Mouse (Mus musculus) MEL (cell line): Measurements from ENCODE around the gene Coasy. TPM values are rescaled to one million over a fixed set of nuclear protein-coding genes. Genes with fewer than 3 reads are reported as not detected.

Experiments
- DNase-seq: peaks from one replicate; pipeline ENCODE4 v3.0.0; 2011; ENCODE audit warnings: low read depth, low spot score
- H3K27ac ChIP-seq: 2 replicates; pipeline ENCODE4 v1.5.1; 2012; ENCODE audit warnings: low read depth, mild to moderate bottlenecking, control low read depth, low read length, moderate library complexity; ENCODE audit not compliant: control insufficient read depth
- H3K27me3 ChIP-seq, 2 experiments: fragments of 150-350 bp in 1 of 2; sonication (generic) in 1 of 2; 2 replicates each; pipeline ENCODE4 v1.6.1; 2012; ENCODE audit warnings: low read length in 2 of 2, mild to moderate bottlenecking in 2 of 2, improper control_type of control experiment in 1 of 2, moderate library complexity in 1 of 2; ENCODE audit not compliant: insufficient read depth in 2 of 2, control insufficient read depth in 1 of 2
- H3K36me3 ChIP-seq, 2 experiments: 2 replicates each; pipeline ENCODE4 v1.6.1; 2012 to 2014; ENCODE audit warnings: low read length in 2 of 2, improper control_type of control experiment in 1 of 2, inconsistent platforms in 1 of 2, mild to moderate bottlenecking in 1 of 2; ENCODE audit not compliant: insufficient read depth in 2 of 2, control insufficient read depth in 1 of 2
- H3K4me1 ChIP-seq, 2 experiments: fragments of 150-350 bp in 1 of 2; sonication (generic) in 1 of 2; 2 replicates each; pipeline ENCODE4 v1.6.1; 2012; ENCODE audit warnings: low read length in 2 of 2, improper control_type of control experiment in 1 of 2, mild to moderate bottlenecking in 1 of 2; ENCODE audit not compliant: insufficient read depth in 2 of 2, control insufficient read depth in 1 of 2
- H3K4me3 ChIP-seq, 2 experiments: fragments of 150-350 bp in 1 of 2; sonication (generic) in 1 of 2; 2 replicates each; pipeline ENCODE4 v1.5.1; 2012; ENCODE audit warnings: low read depth in 2 of 2, low read length in 2 of 2, mild to moderate bottlenecking in 2 of 2, moderate library complexity in 2 of 2, control low read depth in 1 of 2, improper control_type of control experiment in 1 of 2; ENCODE audit not compliant: control insufficient read depth in 1 of 2, insufficient read depth in 1 of 2
- H3K79me2 ChIP-seq: 2 replicates; pipeline ENCODE4 v1.6.1; 2012; ENCODE audit warnings: mild to moderate bottlenecking, low read length, moderate library complexity; ENCODE audit not compliant: control insufficient read depth, poor library complexity, insufficient read depth
- H3K9ac ChIP-seq: 2 replicates; pipeline ENCODE4 v1.6.1; 2012; ENCODE audit warnings: low read depth, mild to moderate bottlenecking, control low read depth, low read length, moderate library complexity; ENCODE audit not compliant: control insufficient read depth, poor library complexity, severe bottlenecking
- H3K9me3 ChIP-seq: fragments of 150-350 bp; sonication (generic); replicated peaks from 2 replicates; pipeline ENCODE4 v1.6.1; 2012; ENCODE audit warnings: mild to moderate bottlenecking, low read length, improper control_type of control experiment, moderate library complexity; ENCODE audit not compliant: insufficient read depth
- BHLHE40 ChIP-seq: IDR thresholded peaks from 2 replicates; pipeline ENCODE4 v1.6.1; 2012; ENCODE audit warnings: low read depth, mild to moderate bottlenecking, inconsistent platforms, low read length, improper control_type of control experiment, borderline replicate concordance
- CHD1 ChIP-seq: IDR thresholded peaks from 2 replicates; pipeline ENCODE4 v1.6.1; 2012; ENCODE audit warnings: low read depth, mild to moderate bottlenecking, inconsistent platforms, low read length, improper control_type of control experiment
- CHD2 ChIP-seq: IDR thresholded peaks from 2 replicates; pipeline ENCODE4 v1.6.1; 2011; ENCODE audit warnings: low read length, improper control_type of control experiment
- CTCF ChIP-seq, 3 experiments: IDR thresholded peaks in 2 of 3; conservative IDR thresholded peaks in 1 of 3; 2 replicates each; pipeline ENCODE4 v1.5.1; 2011 to 2012; ENCODE audit warnings: low read length in 3 of 3, low read depth in 2 of 3, mild to moderate bottlenecking in 2 of 3, improper control_type of control experiment in 1 of 3, inconsistent platforms in 1 of 3, mixed read lengths in 1 of 3, moderate library complexity in 1 of 3; ENCODE audit not compliant: control insufficient read depth in 1 of 3, insufficient read depth in 1 of 3, poor library complexity in 1 of 3, severe bottlenecking in 1 of 3
- E2F4 ChIP-seq: IDR thresholded peaks from 2 replicates; pipeline ENCODE4 v1.6.1; 2011; ENCODE audit warnings: low read depth, low read length, improper control_type of control experiment, borderline replicate concordance
- ELF1 ChIP-seq: IDR thresholded peaks from 2 replicates; pipeline ENCODE4 v1.6.1; 2014; ENCODE audit warnings: low read depth, mild to moderate bottlenecking, inconsistent platforms, low read length, improper control_type of control experiment, moderate library complexity
- GABPA ChIP-seq: IDR thresholded peaks from 2 replicates; pipeline ENCODE4 v1.6.1; 2012; ENCODE audit warnings: low read depth, mild to moderate bottlenecking, inconsistent platforms, low read length, improper control_type of control experiment, moderate library complexity
- HCFC1 ChIP-seq: IDR thresholded peaks from 2 replicates; pipeline ENCODE4 v1.6.1; 2012; ENCODE audit warnings: low read depth, mild to moderate bottlenecking, inconsistent platforms, low read length, improper control_type of control experiment, moderate library complexity
- KAT2A ChIP-seq: conservative IDR thresholded peaks from 2 replicates; pipeline ENCODE4 v1.6.1; 2012; ENCODE audit warnings: low read depth, low read length, improper control_type of control experiment, inconsistent platforms
- MAFK ChIP-seq: IDR thresholded peaks from 2 replicates; pipeline ENCODE4 v1.6.1; 2011; ENCODE audit warnings: low read depth, mild to moderate bottlenecking, low read length, improper control_type of control experiment, borderline replicate concordance
- MAX ChIP-seq: IDR thresholded peaks from 2 replicates; pipeline ENCODE4 v1.6.1; 2011; ENCODE audit warnings: low read length, improper control_type of control experiment
- MEF2A ChIP-seq: IDR thresholded peaks from 2 replicates; pipeline ENCODE4 v1.6.1; 2014; ENCODE audit warnings: low read depth, mild to moderate bottlenecking, inconsistent platforms, low read length, improper control_type of control experiment; ENCODE audit not compliant: poor library complexity, insufficient replicate concordance, severe bottlenecking; ENCODE audit errors: extremely low read depth
- MXI1 ChIP-seq: IDR thresholded peaks from 2 replicates; pipeline ENCODE4 v1.6.1; 2011; ENCODE audit warnings: mild to moderate bottlenecking, low read depth, low read length, improper control_type of control experiment
- MYB ChIP-seq: IDR thresholded peaks from 2 replicates; pipeline ENCODE4 v1.6.1; 2011; ENCODE audit warnings: mild to moderate bottlenecking, low read depth, low read length, improper control_type of control experiment
- MYC ChIP-seq: IDR thresholded peaks from 2 replicates; pipeline ENCODE4 v1.6.1; 2011; ENCODE audit warnings: low read depth, mild to moderate bottlenecking, low read length, improper control_type of control experiment, moderate library complexity
- POLR2AphosphoS2 ChIP-seq: IDR thresholded peaks from 2 replicates; pipeline ENCODE4 v1.6.1; 2011; ENCODE audit warnings: low read length, improper control_type of control experiment
- POLR2AphosphoS5 ChIP-seq: IDR thresholded peaks from 2 replicates; pipeline ENCODE4 v1.6.1; 2012; ENCODE audit warnings: low read depth, borderline replicate concordance, mild to moderate bottlenecking, inconsistent platforms, low read length, moderate library complexity, mixed read lengths
- RAD21 ChIP-seq: IDR thresholded peaks from 2 replicates; pipeline ENCODE4 v1.6.1; 2011; ENCODE audit warnings: mild to moderate bottlenecking, low read depth, low read length, improper control_type of control experiment
- RCOR1 ChIP-seq: IDR thresholded peaks from 2 replicates; pipeline ENCODE4 v1.6.1; 2012; ENCODE audit warnings: low read depth, mild to moderate bottlenecking, inconsistent platforms, low read length, improper control_type of control experiment
- SIN3A ChIP-seq: IDR thresholded peaks from 2 replicates; pipeline ENCODE4 v1.6.1; 2012; ENCODE audit warnings: low read length, improper control_type of control experiment, inconsistent platforms
- SMC3 ChIP-seq: IDR thresholded peaks from 2 replicates; pipeline ENCODE4 v1.6.1; 2011; ENCODE audit warnings: low read depth, low read length, improper control_type of control experiment
- TCF12 ChIP-seq: IDR thresholded peaks from 2 replicates; pipeline ENCODE4 v1.6.1; 2014; ENCODE audit warnings: low read depth, mild to moderate bottlenecking, inconsistent platforms, low read length, improper control_type of control experiment, moderate library complexity
- UBTF ChIP-seq: IDR thresholded peaks from 2 replicates; pipeline ENCODE4 v1.6.1; 2012; ENCODE audit warnings: low read depth, mild to moderate bottlenecking, inconsistent platforms, low read length, improper control_type of control experiment, moderate library complexity, borderline replicate concordance; ENCODE audit not compliant: insufficient read depth
- ZKSCAN1 ChIP-seq: IDR thresholded peaks from 2 replicates; pipeline ENCODE4 v1.6.1; 2012; ENCODE audit warnings: low read depth, mild to moderate bottlenecking, inconsistent platforms, low read length, improper control_type of control experiment, moderate library complexity
- polyA plus RNA-seq, 2 experiments: library from polyadenylated mRNA; stranded (reverse) in 1 of 2; unstranded in 1 of 2; fragments of >175 nt in 1 of 2; fragments of >200 nt in 1 of 2; gene quantifications; 2 replicates each; pipeline versions ENCODE4 v1.2.1 to v1.2.4; 2012; ENCODE audit warnings: low replicate concordance in 2 of 2, low read depth in 1 of 2; ENCODE audit not compliant: insufficient read length in 2 of 2, insufficient read depth in 1 of 2, missing spikeins in 1 of 2
- total RNA-seq: library from RNA; depleted of rRNA; stranded (reverse); fragments of 300-350 nt; gene quantifications from 2 replicates; pipeline ENCODE4 v1.2.3, GENCODE M21; 2012

Gene Coasy
- total and polyA plus RNA-seq, 3 experiments: 34.8 to 44.2 TPM; not detected in 1

DNA sequence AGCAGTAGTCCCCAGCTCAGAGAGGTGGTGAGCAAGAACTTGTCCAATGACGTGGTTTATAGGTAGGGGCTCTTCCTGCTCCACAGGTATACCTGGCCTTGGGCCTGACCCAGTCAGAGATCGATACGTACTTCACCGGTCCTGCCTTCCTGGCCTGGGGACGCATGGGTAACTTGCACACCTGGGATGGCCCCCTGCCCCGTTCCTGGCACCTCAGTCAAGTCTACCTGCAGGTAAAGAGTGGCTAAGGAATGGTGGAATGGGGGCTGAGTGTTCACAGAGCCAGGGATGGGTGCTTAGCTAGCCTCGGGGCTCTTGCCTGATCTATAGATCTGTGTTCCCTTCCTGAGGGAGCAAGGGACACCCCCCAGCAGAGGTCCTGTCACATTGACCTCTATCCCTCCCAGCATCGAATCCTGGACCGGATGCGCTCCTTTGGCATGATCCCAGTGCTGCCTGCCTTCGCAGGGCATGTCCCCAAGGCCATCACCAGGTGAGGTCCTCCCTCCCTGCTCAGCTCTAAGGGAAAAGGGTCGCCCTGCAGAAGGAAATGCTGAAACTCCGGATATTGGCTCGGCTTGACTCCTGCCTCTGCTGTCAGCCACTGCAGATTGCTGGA is 10.4 kb upstream of the Coasy start:
- TF ChIP-seq MYC (no peak), BHLHE40 (no peak), POLR2AphosphoS5 (no peak), ZKSCAN1 (no peak), E2F4 (no peak), SMC3 (no peak), MXI1 (no peak), CHD1 (no peak), MAFK (no peak), POLR2AphosphoS2 (no peak), GABPA (no peak), CTCF (IDR thresholded peaks at IDR 0.05 in 2 of 3, conservative IDR thresholded peaks at IDR 0.05 in 1 of 3; ENCODE audit: control insufficient read depth in 1 of 3, insufficient read depth in 1 of 3, low read depth in 2 of 3, low read length in 3 of 3, poor library complexity in 1 of 3, severe bottlenecking in 1 of 3) (no peak), HCFC1 (no peak), ELF1 (no peak)
- TF ChIP-seq, all 39 proteins: peak for 0
- Histone ChIP-seq H3K36me3 (peaks cover 0 to 7% of the 10 kb centered on the region in 2 experiments; a peak in 2 of 4 replicates), H3K4me3 (no peak overlapping the region), H3K9me3 (no peaks in the 10 kb centered on the region), H3K4me1 (peaks cover 5 to 11% of the 10 kb centered on the region in 2 experiments), H3K27ac (no peak overlapping the region), H3K79me2 (no peaks in the 10 kb centered on the region; the same call in 1 of the 2 replicates), H3K27me3 (no peaks in the 10 kb centered on the region), H3K9ac (no peak overlapping the region)
- DNase-seq: no peak

DNA sequence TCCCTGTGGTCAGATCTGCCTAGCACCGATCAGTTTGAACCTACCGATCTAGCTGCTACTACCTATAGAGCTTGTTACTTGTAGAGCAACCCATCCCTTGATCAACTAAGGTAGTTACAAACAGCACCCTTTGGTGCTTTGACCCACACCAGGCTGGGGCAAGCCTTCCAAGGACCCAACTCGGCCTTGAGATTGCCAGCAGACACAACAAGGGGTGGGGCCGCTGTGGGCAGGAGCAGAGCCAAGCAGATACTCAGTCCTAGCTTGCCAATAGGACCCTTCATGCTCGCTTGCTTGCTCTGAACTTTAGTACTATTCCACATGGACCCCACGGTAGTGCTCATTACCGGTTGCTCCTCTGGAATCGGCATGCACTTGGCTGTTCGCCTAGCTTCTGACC is 4.2 kb upstream of the Coasy start, which contains the start of gene Hsd17b1:
Gene Hsd17b1, plus strand, starts transcription at position 291 of the 400 bp plus-strand sequence.
- Histone ChIP-seq H3K9ac (no peak within 1 kb of the TSS), H3K9me3 (no peaks in the 10 kb centered on the region), H3K4me3 (no peak within 1 kb of the TSS), H3K27me3 (no peaks in the 10 kb centered on the region), H3K27ac (no peak within 1 kb of the TSS), H3K79me2 (peaks cover 6% of the 10 kb centered on the region), H3K36me3 (peaks cover 0 to 4% of the 10 kb centered on the region in 2 experiments; a peak in 2 of 4 replicates), H3K4me1 (peaks cover 3 to 5% of the 10 kb centered on the region in 2 experiments; a peak in 3 of 4 replicates)
- DNase-seq: no peak
- TF ChIP-seq MAX (no peak), POLR2AphosphoS5 (no peak), ZKSCAN1 (no peak), SIN3A (no peak), ELF1 (no peak), POLR2AphosphoS2 (no peak), MYC (no peak), UBTF (no peak), MEF2A (no peak), RAD21 (no peak), MYB (no peak), TCF12 (no peak), KAT2A (no peak), CHD2 (no peak), RCOR1 (no peak)
